Mouse (Mus musculus): Measurements from ENCODE around the gene 2310011J03Rik. TPM values are rescaled to one million over a fixed set of nuclear protein-coding genes. Genes with fewer than 3 reads are reported as not detected.

2310011J03Rik gene
- polyA plus RNA-seq, 1 experiment from 2014 or later: 27.9 TPM

DNA sequence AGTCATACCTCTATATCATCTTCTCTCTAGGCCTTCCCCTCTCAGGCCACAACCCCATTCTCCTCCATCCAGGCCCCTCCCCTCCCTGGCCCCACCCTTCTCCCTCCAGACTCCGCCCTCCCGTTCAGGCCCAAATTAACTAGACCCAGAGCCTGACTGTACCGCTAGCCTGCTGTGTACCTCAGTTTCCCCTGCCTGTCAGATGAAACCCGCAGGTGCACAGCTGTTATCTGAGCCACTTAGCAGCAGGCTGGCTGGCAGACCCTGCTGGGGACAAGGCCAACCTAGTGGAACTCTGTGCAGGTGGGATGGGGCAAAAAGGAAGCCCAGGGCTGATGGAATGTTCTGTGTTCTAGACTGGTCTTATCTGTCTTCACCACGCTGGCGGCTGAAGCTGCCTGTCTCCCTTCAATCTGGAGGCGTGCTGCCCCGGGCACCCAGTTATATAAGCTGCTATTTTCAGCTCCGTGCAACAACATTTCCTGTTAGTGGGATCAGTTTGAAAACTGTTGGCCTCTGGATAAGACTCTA, 23.9 kb upstream of the 2310011J03Rik start:
- peaks cover 52% of the 10 kb centered on the region for H3K27me3 ChIP-seq (ENCODE audit: control insufficient read depth, insufficient read depth, low read depth, low read length)
- no peaks in the 10 kb centered on the region for H3K9me3 ChIP-seq (replicated peaks; ENCODE audit: control insufficient read depth, low read length)
- H3K4me2 ChIP-seq (ENCODE audit: low read depth, low read length): peak overlapping the region; percentile 71
- peak overlapping the region; percentile 95 for H3K27ac ChIP-seq (ENCODE audit: low read length)
- peak overlapping the region; percentile 50 for H3K4me3 ChIP-seq (ENCODE audit: low read depth, low read length)
- H3K36me3 ChIP-seq (ENCODE audit: control insufficient read depth, insufficient read depth): no peaks in the 10 kb centered on the region
- H3K4me1 ChIP-seq (ENCODE audit: control insufficient read depth, low read depth, low read length): peaks cover 77% of the 10 kb centered on the region
- peak overlapping the region; percentile 62 for H3K9ac ChIP-seq (ENCODE audit: low read depth, low read length)
- peak; percentile 79 for ATAC-seq (ENCODE audit: low read depth)
- 7% methylated on average over 9 of the region's 9 CpGs for WGBS (ENCODE audit: insufficient replicate concordance)

DNA sequence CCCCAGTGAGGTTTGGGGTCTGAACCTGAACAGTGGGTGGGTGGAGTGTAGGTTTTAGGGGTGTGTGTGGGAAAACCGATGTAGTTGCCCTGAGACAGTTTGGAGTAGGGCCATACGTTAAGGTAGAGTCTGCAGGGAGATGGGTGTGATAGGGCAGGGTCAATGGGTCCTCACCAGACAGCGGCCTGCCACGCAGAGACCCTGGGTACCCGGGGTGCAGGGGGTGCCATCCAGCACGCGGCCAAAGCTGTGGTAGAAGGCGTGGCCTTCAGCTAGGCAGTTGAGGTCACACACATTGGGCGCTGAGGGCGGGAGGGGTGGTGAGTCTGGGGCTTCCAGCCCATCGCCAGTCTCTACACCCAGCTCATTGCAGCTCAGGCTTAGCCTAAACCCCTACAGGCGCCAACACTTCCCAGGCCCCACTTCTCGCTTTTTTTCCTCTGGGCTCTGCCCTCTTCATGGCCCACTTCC, 23.1 kb upstream of the 2310011J03Rik start:
- Histone ChIP-seq H3K9ac (ENCODE audit: low read depth, low read length) (peak overlapping the region; percentile 56), H3K9me3 (replicated peaks; ENCODE audit: control insufficient read depth, low read length) (no peaks in the 10 kb centered on the region), H3K36me3 (ENCODE audit: control insufficient read depth, insufficient read depth) (no peaks in the 10 kb centered on the region), H3K27ac (ENCODE audit: low read length) (peak overlapping the region; percentile 95), H3K4me1 (ENCODE audit: control insufficient read depth, low read depth, low read length) (peaks cover 75% of the 10 kb centered on the region), H3K4me3 (ENCODE audit: low read depth, low read length) (peak overlapping the region; percentile 50), H3K4me2 (ENCODE audit: low read depth, low read length) (peak overlapping the region; percentile 71), H3K27me3 (ENCODE audit: control insufficient read depth, insufficient read depth, low read depth, low read length) (peaks cover 45% of the 10 kb centered on the region)
- WGBS (ENCODE audit: insufficient replicate concordance): 17% methylated on average over 13 of the region's 13 CpGs
- ATAC-seq (ENCODE audit: low read depth): no peak

GRCm38 (mm10) chr10:80342749-80343424, 22.6 kb upstream of the 2310011J03Rik start:
- Histone ChIP-seq H3K9me3 (replicated peaks; ENCODE audit: control insufficient read depth, low read length) (no peaks in the 10 kb centered on the region), H3K27ac (ENCODE audit: low read length) (peak overlapping the region; percentile 95), H3K4me2 (ENCODE audit: low read depth, low read length) (peak overlapping the region; percentile 71), H3K9ac (ENCODE audit: low read depth, low read length) (peak overlapping the region; percentile 42), H3K4me1 (ENCODE audit: control insufficient read depth, low read depth, low read length) (peaks cover 69% of the 10 kb centered on the region), H3K4me3 (ENCODE audit: low read depth, low read length) (peak overlapping the region; percentile 50), H3K36me3 (ENCODE audit: control insufficient read depth, insufficient read depth) (no peaks in the 10 kb centered on the region), H3K27me3 (ENCODE audit: control insufficient read depth, insufficient read depth, low read depth, low read length) (peaks cover 39% of the 10 kb centered on the region)
- ATAC-seq (ENCODE audit: low read depth): peak; percentile 28
- under 1% methylated on average over 31 of the region's 33 CpGs for WGBS (ENCODE audit: insufficient replicate concordance)

GRCm38 (mm10) chr10:80342305-80342748, 22.0 kb upstream of the 2310011J03Rik start:
- peak overlapping the region; percentile 71 for H3K4me2 ChIP-seq (ENCODE audit: low read depth, low read length)
- peak overlapping the region; percentile 42 for H3K9ac ChIP-seq (ENCODE audit: low read depth, low read length)
- peaks cover 33% of the 10 kb centered on the region for H3K27me3 ChIP-seq (ENCODE audit: control insufficient read depth, insufficient read depth, low read depth, low read length)
- peak overlapping the region; percentile 95 for H3K27ac ChIP-seq (ENCODE audit: low read length)
- H3K36me3 ChIP-seq (ENCODE audit: control insufficient read depth, insufficient read depth): no peaks in the 10 kb centered on the region
- H3K4me3 ChIP-seq (ENCODE audit: low read depth, low read length): peak overlapping the region; percentile 50
- H3K4me1 ChIP-seq (ENCODE audit: control insufficient read depth, low read depth, low read length): peaks cover 63% of the 10 kb centered on the region
- ATAC-seq (ENCODE audit: low read depth): no peak
- H3K9me3 ChIP-seq (replicated peaks; ENCODE audit: control insufficient read depth, low read length): no peaks in the 10 kb centered on the region
- WGBS (ENCODE audit: insufficient replicate concordance): 4% methylated on average over 26 of the region's 26 CpGs

GRCm38 (mm10) chr10:80341491-80342304, 21.4 kb upstream of the 2310011J03Rik start:
- peaks cover 62% of the 10 kb centered on the region for H3K4me1 ChIP-seq (ENCODE audit: control insufficient read depth, low read depth, low read length)

DNA sequence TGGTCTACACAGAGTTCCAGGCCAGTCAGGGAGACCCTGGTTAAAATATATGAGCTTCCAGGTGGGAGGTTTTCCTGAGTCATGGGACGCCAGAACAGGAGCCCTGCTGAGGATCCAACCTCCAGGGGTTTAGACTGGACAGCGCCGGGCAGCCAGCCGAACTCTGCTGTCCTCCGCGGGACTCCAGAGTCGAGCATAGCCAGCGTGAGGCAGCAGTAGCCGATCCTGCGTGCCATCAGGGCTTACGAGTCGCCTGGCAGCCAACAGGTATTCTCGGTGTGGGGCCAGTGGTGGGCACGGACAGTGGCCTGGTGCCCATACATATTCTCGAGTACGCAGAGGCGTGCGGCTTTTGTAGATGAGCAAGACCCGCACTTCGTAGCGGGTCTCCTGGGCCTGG, 20.7 kb upstream of the 2310011J03Rik start:
- H3K36me3 ChIP-seq (ENCODE audit: control insufficient read depth, insufficient read depth): peaks cover 4% of the 10 kb centered on the region; the same call in 1 of the 2 replicates
- peaks cover 30% of the 10 kb centered on the region for H3K27me3 ChIP-seq (ENCODE audit: control insufficient read depth, insufficient read depth, low read depth, low read length)
- H3K9ac ChIP-seq (ENCODE audit: low read depth, low read length): no peak overlapping the region
- H3K4me2 ChIP-seq (ENCODE audit: low read depth, low read length): 0 out of 2 replicates have a peak overlapping the region, but pooled peaks have one; percentile 56
- WGBS (ENCODE audit: insufficient replicate concordance): 27% methylated on average over 21 of the region's 21 CpGs
- no peak overlapping the region; the same call in 1 of the 2 replicates for H3K4me3 ChIP-seq (ENCODE audit: low read depth, low read length)
- no peaks in the 10 kb centered on the region for H3K9me3 ChIP-seq (replicated peaks; ENCODE audit: control insufficient read depth, low read length)
- peaks cover 62% of the 10 kb centered on the region for H3K4me1 ChIP-seq (ENCODE audit: control insufficient read depth, low read depth, low read length)
- H3K27ac ChIP-seq (ENCODE audit: low read length): no peak overlapping the region
- ATAC-seq (ENCODE audit: low read depth): no peak

More at GRCm38 (mm10) chr10:80341491-80342304, 21.4 kb upstream of the 2310011J03Rik start:
- ATAC-seq (ENCODE audit: low read depth): no peak
- Histone ChIP-seq H3K27ac (ENCODE audit: low read length) (no peak overlapping the region), H3K36me3 (ENCODE audit: control insufficient read depth, insufficient read depth) (no peaks in the 10 kb centered on the region), H3K9ac (ENCODE audit: low read depth, low read length) (peak overlapping the region; percentile 26; the same call in 1 of the 2 replicates), H3K4me3 (ENCODE audit: low read depth, low read length) (peak overlapping the region; percentile 50), H3K27me3 (ENCODE audit: control insufficient read depth, insufficient read depth, low read depth, low read length) (peaks cover 30% of the 10 kb centered on the region), H3K4me2 (ENCODE audit: low read depth, low read length) (peak overlapping the region; percentile 71), H3K9me3 (replicated peaks; ENCODE audit: control insufficient read depth, low read length) (no peaks in the 10 kb centered on the region)
- 4% methylated on average over 47 of the region's 47 CpGs for WGBS (ENCODE audit: insufficient replicate concordance)

- H3K4me1 ChIP-seq (ENCODE audit: control insufficient read depth, low read depth, low read length): peaks cover 54% of the 10 kb centered on the region
- 14% methylated on average over 19 of the region's 19 CpGs for WGBS (ENCODE audit: insufficient replicate concordance)
- H3K27me3 ChIP-seq (ENCODE audit: control insufficient read depth, insufficient read depth, low read depth, low read length): peaks cover 30% of the 10 kb centered on the region
- H3K9ac ChIP-seq (ENCODE audit: low read depth, low read length): peak overlapping the region; percentile 26; the same call in 1 of the 2 replicates
- no peaks in the 10 kb centered on the region for H3K9me3 ChIP-seq (replicated peaks; ENCODE audit: control insufficient read depth, low read length)
- peak; percentile 25; the same call in 1 of the 2 replicates for ATAC-seq (ENCODE audit: low read depth)
- H3K4me3 ChIP-seq (ENCODE audit: low read depth, low read length): peak overlapping the region; percentile 17
- no peak overlapping the region for H3K27ac ChIP-seq (ENCODE audit: low read length)
- peaks cover 12% of the 10 kb centered on the region; the same call in 1 of the 2 replicates for H3K36me3 ChIP-seq (ENCODE audit: control insufficient read depth, insufficient read depth)
- H3K4me2 ChIP-seq (ENCODE audit: low read depth, low read length): peak overlapping the region; percentile 56
Measured at GRCm38 (mm10) chr10:80339941-80340750, 19.8 kb upstream of the 2310011J03Rik start.

DNA sequence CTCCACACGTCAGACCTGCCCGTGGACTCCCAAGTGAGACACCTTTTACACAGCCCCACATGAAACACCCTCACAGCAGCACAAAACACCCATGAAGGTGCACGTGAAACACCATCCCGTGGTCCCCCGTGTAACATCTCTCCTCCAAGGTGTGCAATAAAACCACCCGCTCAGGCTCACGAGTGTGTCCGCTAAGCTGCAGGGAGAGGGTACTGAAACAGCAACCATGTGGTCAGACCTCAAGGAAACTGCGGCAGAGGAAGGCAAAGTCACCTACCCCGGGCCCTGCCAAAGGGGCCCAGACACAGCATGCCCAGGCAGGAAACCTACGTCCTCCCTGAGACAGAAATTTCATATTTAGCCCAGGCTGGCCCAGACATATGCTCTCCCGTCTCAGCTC, 15.9 kb upstream of the 2310011J03Rik start:
- 68% methylated on average over 12 of the region's 12 CpGs for WGBS (ENCODE audit: insufficient replicate concordance)
- Histone ChIP-seq H3K4me1 (ENCODE audit: control insufficient read depth, low read depth, low read length) (peaks cover 39% of the 10 kb centered on the region), H3K27ac (ENCODE audit: low read length) (no peak overlapping the region), H3K27me3 (ENCODE audit: control insufficient read depth, insufficient read depth, low read depth, low read length) (peaks cover 10% of the 10 kb centered on the region), H3K36me3 (ENCODE audit: control insufficient read depth, insufficient read depth) (peaks cover 22% of the 10 kb centered on the region), H3K4me3 (ENCODE audit: low read depth, low read length) (no peak overlapping the region), H3K4me2 (ENCODE audit: low read depth, low read length) (no peak overlapping the region), H3K9me3 (replicated peaks; ENCODE audit: control insufficient read depth, low read length) (no peaks in the 10 kb centered on the region), H3K9ac (ENCODE audit: low read depth, low read length) (no peak overlapping the region)
- no peak for ATAC-seq (ENCODE audit: low read depth)

Measured in liver, embryonic 16.5 days (tissue).